Mouse (Mus musculus): ENCODE data around the gene Pfkfb1.

GRCm38 (mm10) chrX:150595016-150595760 is 7.2 kb downstream of the Pfkfb1 start:
- no peak for TF ChIP-seq CTCF (conservative IDR thresholded peaks at IDR 0.05 in 1 of 2, IDR thresholded peaks at IDR 0.05 in 1 of 2; ENCODE audit: low read depth in 2 of 2, low read length in 2 of 2)
- no peak for TF ChIP-seq USF1 (IDR thresholded peaks at IDR 0.05; ENCODE audit: low read depth, low read length)
- TF ChIP-seq RCOR1 (conservative IDR thresholded peaks at IDR 0.05; ENCODE audit: low read depth, low read length), result no peak
- no peak for TF ChIP-seq ZC3H11A (IDR thresholded peaks at IDR 0.05; ENCODE audit: low read depth, low read length)
- no peak for TF ChIP-seq POLR2A (IDR thresholded peaks at IDR 0.05; ENCODE audit: low read depth, low read length)
- no peak for TF ChIP-seq ZNF384 (IDR thresholded peaks at IDR 0.05; ENCODE audit: low read depth, low read length)
- no peak for TF ChIP-seq EP300 (IDR thresholded peaks at IDR 0.05; ENCODE audit: low read length)
- no peak for TF ChIP-seq JUND (conservative IDR thresholded peaks at IDR 0.05; ENCODE audit: low read depth, low read length)
- no peak for TF ChIP-seq MAZ (IDR thresholded peaks at IDR 0.05; ENCODE audit: low read depth, low read length)
- no peak for TF ChIP-seq POLR2AphosphoS2 (IDR thresholded peaks at IDR 0.05; ENCODE audit: low read depth, low read length)
- TF ChIP-seq SIN3A (IDR thresholded peaks at IDR 0.05; ENCODE audit: low read length), result no peak
- no peak for TF ChIP-seq MAFK (IDR thresholded peaks at IDR 0.05; ENCODE audit: insufficient replicate concordance, low read length)
- TF ChIP-seq RAD21 (IDR thresholded peaks at IDR 0.05; ENCODE audit: low read depth, low read length), result no peak

Data from CH12.LX (cell line).